Mouse (Mus musculus) stomach, postnatal 0 days (tissue): ENCODE data around the gene E130116L18Rik. TPM values are rescaled to one million over a fixed set of nuclear protein-coding genes. Genes with fewer than 3 reads are reported as not detected.
A peak's percentile ranks its signal among the peaks of the same experiment; 100 is the strongest.
"Not testable (repeated sequence)": the region's sequence is repeated elsewhere in the genome, so short reads cannot be mapped to it uniquely, and the experiment has no call there.

Experiments used
- ATAC-seq: fragments of 200-750 bp; cut with Nextera tagmentation; 2 replicates; pipeline ENCODE4 v1.8.0; 2017; ENCODE audit not compliant: low FRiP score, low TSS enrichment
- DNase-seq: peaks from one replicate; pipeline ENCODE4 v3.0.0-alpha.2; 2016; ENCODE audit warnings: low spot score
- H3K27ac ChIP-seq: fragments of 300-500 bp; sonication (generic); replicated peaks from 2 replicates; pipeline ENCODE4 v1.5.1; 2014; ENCODE audit warnings: mild to moderate bottlenecking, control low read depth
- H3K27me3 ChIP-seq: fragments of 300-500 bp; sonication (generic); 2 replicates; pipeline ENCODE4 v1.6.1; 2014; ENCODE audit warnings: low read length; ENCODE audit not compliant: control insufficient read depth, insufficient read depth
- H3K36me3 ChIP-seq: fragments of 300-500 bp; sonication (generic); 2 replicates; pipeline ENCODE4 v1.6.1; 2014; ENCODE audit warnings: low read length, mixed read lengths; ENCODE audit not compliant: control insufficient read depth, insufficient read depth
- H3K4me1 ChIP-seq: fragments of 300-500 bp; sonication (generic); replicated peaks from 2 replicates; pipeline ENCODE4 v1.6.1; 2014; ENCODE audit warnings: antibody characterized with exemption; ENCODE audit not compliant: control insufficient read depth, insufficient read depth
- H3K4me2 ChIP-seq: fragments of 300-500 bp; sonication (generic); replicated peaks from 2 replicates; pipeline ENCODE4 v1.6.1; 2014; ENCODE audit warnings: low read depth, mild to moderate bottlenecking, control low read depth, moderate library complexity
- H3K4me3 ChIP-seq: fragments of 300-500 bp; sonication (generic); 2 replicates; pipeline ENCODE4 v1.5.1; 2014; ENCODE audit warnings: low read depth, low read length, control low read depth
- H3K9ac ChIP-seq: fragments of 300-500 bp; sonication (generic); 2 replicates; pipeline ENCODE4 v1.6.1; 2014; ENCODE audit warnings: mild to moderate bottlenecking, low read length, control low read depth, mixed read lengths
- H3K9me3 ChIP-seq: fragments of 300-500 bp; sonication (generic); 2 replicates; pipeline ENCODE4 v1.6.1; 2016; ENCODE audit warnings: low read length; ENCODE audit not compliant: control insufficient read depth
- CTCF ChIP-seq: IDR thresholded peaks from 2 replicates; pipeline ENCODE4 v1.5.1; 2016; ENCODE audit warnings: antibody characterized with exemption, low read depth, mild to moderate bottlenecking, moderate library complexity
- EP300 ChIP-seq: optimal IDR thresholded peaks from 2 replicates; pipeline ENCODE3; 2016; ENCODE audit warnings: antibody characterized with exemption
- WGBS: fragments of 180-500 bp; shearing (Covaris S2); extraction: QIAGEN DNeasy Blood & Tissue Kit; methylation state at CpG from one replicate; pipeline ENCODE4 v1.1.7; 2014; 5-methylcytosine and 5-hydroxymethylcytosine counted together
- polyA plus RNA-seq: library from polyadenylated mRNA; unstranded; fragments of >200 nt; fragmentation: Nextera tagmentation; extraction: Ambion mirVana; gene quantifications from 2 replicates; pipeline ENCODE4 v1.2.1, GENCODE M21; 2015

Gene E130116L18Rik
- polyA plus RNA-seq, 1 experiment from 2014 or later, result 1.5 TPM

DNA sequence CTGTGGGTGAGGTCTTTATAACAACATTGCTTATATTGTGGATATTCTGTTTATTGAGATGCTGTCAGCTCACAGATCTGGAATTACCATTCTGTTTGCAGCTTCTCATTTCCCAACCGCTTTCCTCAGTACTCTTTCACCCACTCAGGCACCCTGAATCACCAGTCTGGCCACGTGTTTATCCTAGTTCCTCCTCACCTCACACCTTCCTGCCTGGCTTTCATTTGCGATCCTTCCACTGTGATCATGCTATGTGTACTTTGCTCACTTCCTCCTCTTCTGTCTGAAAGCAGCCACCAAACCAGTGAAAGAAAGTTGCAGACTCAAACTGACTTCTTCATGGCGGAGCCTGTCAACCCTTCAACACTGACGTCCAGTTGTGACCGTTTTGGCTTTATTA is 20.1 kb upstream of the E130116L18Rik start:
- Histone ChIP-seq H3K36me3 (no peaks in the 10 kb centered on the region), H3K4me1 (0 out of 2 replicates have a peak, but pooled peaks cover 2% of the 10 kb centered on the region), H3K4me3 (no peak overlapping the region), H3K9ac (no peak overlapping the region), H3K9me3 (no peaks in the 10 kb centered on the region), H3K27ac (no peak overlapping the region), H3K27me3 (no peaks in the 10 kb centered on the region), H3K4me2 (no peak overlapping the region)
- TF ChIP-seq CTCF, result no peak
- ATAC-seq (peak; percentile 96), DNase-seq (peak; percentile 52)
- WGBS, result 80% methylated on average over 6 of the region's 6 CpGs

DNA sequence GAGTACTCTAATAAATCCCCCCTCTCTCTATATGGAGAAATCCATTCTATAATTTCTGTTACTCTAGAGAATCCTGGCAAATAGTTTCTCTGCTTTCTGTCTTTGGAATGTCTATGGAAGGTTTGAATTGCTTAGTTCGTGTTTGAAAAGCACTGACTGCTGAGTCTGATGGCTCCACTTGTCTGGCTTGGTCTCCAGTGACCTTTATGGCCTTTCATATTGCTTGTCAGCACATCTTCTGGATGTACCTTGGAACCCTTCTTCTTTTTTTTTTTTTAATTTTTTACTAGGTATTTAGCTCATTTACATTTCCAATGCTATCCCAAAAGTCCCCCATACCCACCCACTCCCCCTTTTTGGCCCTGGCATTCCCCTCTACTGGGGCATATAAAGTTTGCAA is 1.4 kb upstream of the E130116L18Rik start:
- H3K27ac ChIP-seq, H3K4me2 ChIP-seq, ATAC-seq, H3K36me3 ChIP-seq, H3K27me3 ChIP-seq, H3K9ac ChIP-seq, H3K4me3 ChIP-seq, H3K9me3 ChIP-seq, H3K4me1 ChIP-seq, DNase-seq: not testable (repeated sequence)
- whole genome bisulfite sequencing, result 85% methylated on average over 1 of the region's 1 CpGs

DNA sequence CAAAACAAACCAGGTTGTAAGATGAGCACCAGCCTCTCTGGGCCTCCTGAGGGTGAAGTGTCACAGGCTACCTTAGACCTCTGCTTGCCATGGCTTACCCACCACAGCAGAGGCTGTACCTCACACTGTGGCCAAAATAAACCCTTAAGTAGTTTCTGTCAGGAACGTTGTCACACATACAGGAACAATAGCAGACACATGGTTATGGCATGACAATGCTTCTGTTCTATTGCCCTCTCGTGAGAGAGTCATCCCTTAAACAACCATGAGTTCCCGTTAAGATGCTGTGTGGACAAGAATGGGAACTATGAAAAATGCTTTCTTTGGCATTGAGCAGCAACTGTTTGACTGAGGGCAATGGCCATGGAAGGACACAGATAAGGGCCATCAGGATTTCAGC is 1.3 kb downstream of the E130116L18Rik start, which contains the start of gene Galnt11:
Galnt11 (plus strand) TSS at position 301 of the 400 bp plus-strand sequence.
- no peaks in the 10 kb centered on the region for H3K36me3 ChIP-seq
- H3K27me3 ChIP-seq, result no peaks in the 10 kb centered on the region
- no peak for ATAC-seq
- WGBS, result 85% methylated on average over 3 of the region's 3 CpGs
- DNase-seq, result no peak
- TF ChIP-seq CTCF, result no peak
- no peak for TF ChIP-seq EP300
- H3K4me1 ChIP-seq, result no peaks in the 10 kb centered on the region
- H3K27ac ChIP-seq, result peak within 1 kb of the TSS; percentile 94
- peak within 1 kb of the TSS; percentile 71 for H3K4me3 ChIP-seq
- H3K4me2 ChIP-seq, result peak within 1 kb of the TSS; percentile 65
- H3K9me3 ChIP-seq, result no peaks in the 10 kb centered on the region
- H3K9ac ChIP-seq, result peak within 1 kb of the TSS; percentile 85

DNA sequence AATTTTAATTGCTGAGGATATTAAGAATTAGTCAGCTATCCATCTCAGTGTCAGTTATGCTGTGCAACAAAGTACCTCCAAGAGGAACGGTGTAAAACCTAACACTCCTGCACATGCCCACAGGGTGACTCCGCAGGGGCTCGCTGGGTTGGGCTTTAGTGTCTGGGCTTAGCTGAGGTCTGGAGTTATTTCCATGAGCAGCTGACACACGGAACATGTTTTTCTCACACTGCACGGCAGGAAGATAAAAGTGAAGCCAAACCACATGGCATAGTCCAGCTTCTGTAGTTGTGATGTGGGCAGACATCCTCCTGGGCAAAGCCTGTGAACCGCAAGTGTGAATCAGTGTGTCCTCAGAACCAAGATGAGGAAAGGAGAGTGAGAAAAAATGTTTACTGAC is 7.9 kb downstream of the E130116L18Rik start:
- TF ChIP-seq EP300, result no peak
- no peak for TF ChIP-seq CTCF
- Histone ChIP-seq H3K36me3 (no peaks in the 10 kb centered on the region), H3K27ac (no peak overlapping the region), H3K4me2 (no peak overlapping the region), H3K9ac (no peak overlapping the region), H3K27me3 (no peaks in the 10 kb centered on the region), H3K4me3 (no peak overlapping the region), H3K4me1 (no peaks in the 10 kb centered on the region), H3K9me3 (no peaks in the 10 kb centered on the region)
- no peak for DNase-seq
- ATAC-seq, result no peak
- WGBS, result 82% methylated on average over 6 of the region's 6 CpGs

DNA sequence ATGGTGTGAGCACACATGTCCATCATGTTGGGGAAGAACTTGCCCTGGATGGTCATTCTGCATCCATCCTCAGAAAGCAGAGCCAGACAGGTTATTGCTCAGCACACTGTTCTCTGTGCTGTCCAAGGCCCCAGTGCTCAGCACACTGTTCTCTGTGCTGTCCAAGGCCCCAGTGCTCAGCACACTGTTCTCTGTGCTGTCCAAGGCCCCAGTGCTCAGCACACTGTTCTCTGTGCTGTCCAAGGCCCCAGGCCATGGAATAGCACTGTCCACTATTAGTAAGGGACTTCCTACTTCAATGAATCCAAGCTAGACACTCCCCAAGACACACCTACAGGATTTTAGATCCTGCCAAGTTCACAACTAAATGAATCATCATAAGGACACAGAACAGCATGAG is 9.7 kb downstream of the E130116L18Rik start:
- H3K36me3 ChIP-seq, ATAC-seq, H3K4me2 ChIP-seq, H3K4me3 ChIP-seq, H3K27ac ChIP-seq, H3K4me1 ChIP-seq, H3K9me3 ChIP-seq, H3K9ac ChIP-seq, DNase-seq, H3K27me3 ChIP-seq: not testable (repeated sequence)

DNA sequence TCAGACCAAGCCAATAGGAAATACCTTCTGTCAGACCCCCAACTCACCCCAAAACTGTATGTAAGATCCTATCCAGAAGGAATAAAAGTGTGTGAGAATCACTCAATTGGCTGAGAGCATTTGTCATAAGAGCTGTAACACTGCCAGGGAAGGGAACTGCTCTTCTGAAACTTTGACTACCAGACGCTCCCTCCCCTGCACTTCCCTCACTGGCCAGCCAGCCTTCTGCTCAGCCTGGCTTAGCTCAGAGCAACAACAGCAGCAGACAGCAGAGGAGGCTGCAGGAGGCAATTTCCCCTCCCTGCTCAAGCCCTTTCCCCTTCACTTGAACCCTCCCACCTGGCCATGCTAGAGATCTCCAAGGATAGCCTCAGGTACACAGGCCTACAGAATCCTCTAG is 11.1 kb downstream of the E130116L18Rik start:
- Histone ChIP-seq H3K4me2 (no peak overlapping the region), H3K36me3 (no peaks in the 10 kb centered on the region), H3K9me3 (no peaks in the 10 kb centered on the region), H3K27ac (no peak overlapping the region), H3K4me1 (no peaks in the 10 kb centered on the region), H3K27me3 (no peaks in the 10 kb centered on the region), H3K9ac (no peak overlapping the region), H3K4me3 (no peak overlapping the region)
- 69% methylated on average over 1 of the region's 1 CpGs for WGBS
- no peak for DNase-seq
- TF ChIP-seq EP300 (no peak), CTCF (no peak)
- ATAC-seq, result no peak
